8 mouse cellular contexts compared by ENCODE assay signal in genomic region chr5:4485542-4486390, GRCm38 (mm10).
DNase-seq lines count a peak whose midpoint lies in the region; ATAC-seq lines count a peak whose summit lies in the region.

No protein-coding gene starts in this region.

- peak overlapping the region; percentile 83 for H3K27ac ChIP-seq in embryonic facial prominence, embryonic 13.5 days
- H3K27ac ChIP-seq in hindbrain, embryonic 16.5 days (ENCODE audit: low read depth, low read length): peak overlapping the region; percentile 71
- no peak overlapping the region for H3K27ac ChIP-seq in stomach, embryonic 16.5 days (ENCODE audit: low read length)

- 19% methylated on average over 10 of the region's 10 CpGs for WGBS in embryonic facial prominence, embryonic 13.5 days
- 21% methylated on average over 10 of the region's 10 CpGs for WGBS in hindbrain, embryonic 16.5 days
- WGBS in stomach, embryonic 16.5 days: 61% methylated on average over 10 of the region's 10 CpGs

- peaks cover 49% of the 10 kb centered on the region for H3K4me1 ChIP-seq in embryonic facial prominence, embryonic 13.5 days
- peaks cover 22% of the 10 kb centered on the region for H3K4me1 ChIP-seq in hindbrain, embryonic 16.5 days (ENCODE audit: control insufficient read depth, insufficient read depth, low read depth, low read length)
- H3K4me1 ChIP-seq in stomach, embryonic 16.5 days (ENCODE audit: control insufficient read depth, insufficient read depth, low read length): 0 out of 2 replicates have a peak, but pooled peaks cover 4% of the 10 kb centered on the region

- peak; percentile 80 for ATAC-seq in embryonic facial prominence, embryonic 13.5 days (ENCODE audit: insufficient number of reproducible peaks, insufficient read depth, low FRiP score, low TSS enrichment, low read depth)
- ATAC-seq in hindbrain, embryonic 16.5 days: peak; percentile 95
- peak; percentile 21; the same call in 1 of the 2 replicates for ATAC-seq in stomach, embryonic 16.5 days (ENCODE audit: insufficient read depth, low FRiP score)

- DNase-seq in gastrocnemius, adult 18-20 months (ENCODE audit: low spot score): peak; percentile 5
- DNase-seq in gastrocnemius, postnatal 4 days (ENCODE audit: low spot score in 2 of 2): no peak
- DNase-seq in lung, postnatal 10 days: peak; percentile 32
- DNase-seq in adrenal gland, postnatal 4 days (ENCODE audit: low spot score in 2 of 2): no peak
- no peak for DNase-seq in retina, embryonic 14.5 days (ENCODE audit: low spot score)

- H3K36me3 ChIP-seq in embryonic facial prominence, embryonic 13.5 days: no peaks in the 10 kb centered on the region
- H3K36me3 ChIP-seq in hindbrain, embryonic 16.5 days (ENCODE audit: control insufficient read depth, insufficient read depth, low read length): no peaks in the 10 kb centered on the region
- H3K36me3 ChIP-seq in stomach, embryonic 16.5 days (ENCODE audit: control insufficient read depth, insufficient read depth, low read length): no peaks in the 10 kb centered on the region

- H3K9ac ChIP-seq in embryonic facial prominence, embryonic 13.5 days: 0 out of 2 replicates have a peak overlapping the region, but pooled peaks have one; percentile 21
- no peak overlapping the region for H3K9ac ChIP-seq in hindbrain, embryonic 16.5 days (ENCODE audit: low read depth, low read length)
- no peak overlapping the region for H3K9ac ChIP-seq in stomach, embryonic 16.5 days (ENCODE audit: low read length)

- no peak overlapping the region for H3K4me3 ChIP-seq in embryonic facial prominence, embryonic 13.5 days
- no peak overlapping the region for H3K4me3 ChIP-seq in hindbrain, embryonic 16.5 days (ENCODE audit: low read length)
- no peak overlapping the region for H3K4me3 ChIP-seq in stomach, embryonic 16.5 days (replicated peaks; ENCODE audit: low read length)

- H3K9me3 ChIP-seq in embryonic facial prominence, embryonic 13.5 days: no peaks in the 10 kb centered on the region
- H3K9me3 ChIP-seq in hindbrain, embryonic 16.5 days (ENCODE audit: control insufficient read depth, low read length): no peaks in the 10 kb centered on the region
- H3K9me3 ChIP-seq in stomach, embryonic 16.5 days (replicated peaks; ENCODE audit: control insufficient read depth, low read length): no peaks in the 10 kb centered on the region

- peak overlapping the region; percentile 45 for H3K4me2 ChIP-seq in embryonic facial prominence, embryonic 13.5 days
- H3K4me2 ChIP-seq in hindbrain, embryonic 16.5 days (ENCODE audit: low read length): peak overlapping the region; percentile 18; the same call in 1 of the 2 replicates
- no peak overlapping the region for H3K4me2 ChIP-seq in stomach, embryonic 16.5 days (ENCODE audit: low read depth, low read length)

- H3K27me3 ChIP-seq in embryonic facial prominence, embryonic 13.5 days: no peaks in the 10 kb centered on the region
- no peaks in the 10 kb centered on the region for H3K27me3 ChIP-seq in hindbrain, embryonic 16.5 days (replicated peaks; ENCODE audit: control insufficient read depth, insufficient read depth, low read length)
- no peaks in the 10 kb centered on the region for H3K27me3 ChIP-seq in stomach, embryonic 16.5 days (ENCODE audit: control insufficient read depth, insufficient read depth, low read length)

Comparison
In these comparisons a context has a peak if more than half of its experiments do, and no peak if none do; other contexts are left out.
1. DNase-seq: peak in gastrocnemius, adult 18-20 months (single experiment) and lung, postnatal 10 days (single experiment); none in gastrocnemius, postnatal 4 days (0 of 2), adrenal gland, postnatal 4 days (0 of 2) and retina, embryonic 14.5 days (single experiment).
2. ATAC-seq: peak in every context shown above with its lines; median percentile 95 in hindbrain, embryonic 16.5 days; 80 in embryonic facial prominence, embryonic 13.5 days; 21 in stomach, embryonic 16.5 days.